Mouse (Mus musculus) adrenal gland, adult 8-10 months (tissue): ENCODE data around the gene Pidd1. TPM values are rescaled to one million over a fixed set of nuclear protein-coding genes. Genes with fewer than 3 reads are reported as not detected.

ENCODE experiments used
- DNase-seq: peaks from one replicate; pipeline ENCODE4 v3.0.0; 2022
- total RNA-seq, 4 experiments: library from RNA; stranded (reverse); gene quantifications; 2 replicates each; pipeline ENCODE4 v1.2.4; 2022

Gene Pidd1
- 1 to 10 TPM; 1.0 to 2.3 (median 1.4) TPM for total RNA-seq

DNA sequence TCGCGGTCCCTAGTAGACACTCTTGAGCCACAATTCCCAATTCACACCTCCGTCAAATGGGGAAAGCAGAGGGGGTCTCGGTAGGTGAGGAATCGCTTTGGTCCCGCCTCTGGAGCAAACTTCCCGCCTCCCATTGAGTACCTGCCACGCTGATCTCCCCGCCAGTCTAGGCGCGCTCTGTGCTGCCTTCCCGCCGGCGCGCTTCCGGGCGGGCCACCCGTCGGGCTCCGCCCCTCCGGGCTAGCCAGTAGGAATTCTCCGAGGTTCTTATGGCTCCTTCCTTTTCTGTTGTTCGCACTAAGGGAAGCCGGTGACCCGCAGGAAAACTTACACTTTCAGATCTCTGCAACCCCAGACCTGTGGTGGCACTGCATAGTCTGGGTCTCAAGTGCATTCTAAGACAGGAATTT is at the start of gene Pidd1:
Gene Pidd1, minus strand, starts transcription at position 198 of the 410 bp plus-strand sequence.
- peak; percentile 55 for DNase-seq

- no peak for DNase-seq
Observed at GRCm38 (mm10) chr7:141492738-141493137, 48.9 kb upstream of the Pidd1 start.

- no peak for DNase-seq
Observed at GRCm38 (mm10) chr7:141491151-141491550, 47.3 kb upstream of the Pidd1 start.

DNA sequence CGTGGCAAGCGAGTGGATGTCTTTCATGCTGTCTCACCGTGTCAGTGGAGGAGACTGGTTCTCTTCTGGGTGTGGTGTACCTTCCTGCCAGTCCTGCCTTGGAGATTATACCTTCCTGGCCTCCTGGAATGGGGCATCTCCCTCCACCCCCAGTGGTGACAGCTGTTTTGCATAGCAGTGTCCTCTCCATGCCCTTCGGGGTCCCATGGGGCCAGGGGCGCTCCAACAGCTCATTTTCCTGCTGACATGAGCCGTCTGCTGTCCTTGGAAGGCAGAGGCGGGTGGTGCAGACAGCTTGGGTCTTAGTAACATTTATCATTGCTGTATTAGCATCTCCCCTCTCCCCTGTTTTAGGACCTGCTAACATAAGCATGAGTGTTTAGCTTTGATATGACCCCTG is 43.3 kb upstream of the Pidd1 start:
- no peak for DNase-seq

- DNase-seq: no peak
Observed at GRCm38 (mm10) chr7:141486239-141486638, 42.4 kb upstream of the Pidd1 start.

DNA sequence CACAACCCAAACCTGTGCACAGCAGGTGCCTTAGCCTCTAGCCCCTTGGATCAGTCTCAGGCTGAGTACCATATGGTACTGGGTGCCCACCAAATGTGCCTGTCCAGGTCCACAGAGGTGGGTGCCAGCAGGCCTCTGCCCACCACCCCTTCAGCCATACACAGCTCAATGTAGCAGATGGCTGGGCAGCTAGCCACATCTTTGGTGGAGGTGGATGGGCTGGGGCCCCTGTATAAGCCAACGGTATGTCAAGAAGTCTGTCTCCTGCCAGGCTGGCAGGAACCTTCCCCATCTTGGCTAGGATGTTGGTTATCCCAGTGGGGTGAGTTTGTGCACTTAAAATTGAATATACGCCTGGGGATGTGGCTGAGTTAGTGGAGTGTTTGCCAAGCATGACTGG is 41.8 kb upstream of the Pidd1 start:
- DNase-seq: no peak

DNA sequence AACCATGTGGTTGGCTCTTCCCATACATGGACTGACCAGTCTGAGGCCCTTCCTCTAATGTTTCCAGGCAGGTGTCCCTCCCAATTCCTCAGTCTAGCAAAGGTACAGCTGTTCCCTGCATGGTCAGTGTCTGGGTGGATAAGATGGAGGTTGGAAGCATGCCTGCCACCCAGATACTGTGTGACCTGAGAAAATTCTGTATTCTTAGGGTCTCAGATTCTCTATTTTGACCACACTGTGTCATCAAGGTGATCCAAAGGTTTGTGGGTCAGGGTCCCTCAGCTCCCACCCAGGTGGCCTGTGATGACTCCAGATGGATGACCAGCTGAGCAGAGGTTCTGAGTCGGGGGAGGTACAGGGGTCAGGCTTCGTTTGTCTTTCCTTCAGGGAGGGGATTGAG is 41.4 kb upstream of the Pidd1 start:
- DNase-seq: no peak

GRCm38 (mm10) chr7:141484186-141485120 is 40.6 kb upstream of the Pidd1 start:
- DNase-seq: no peak

DNA sequence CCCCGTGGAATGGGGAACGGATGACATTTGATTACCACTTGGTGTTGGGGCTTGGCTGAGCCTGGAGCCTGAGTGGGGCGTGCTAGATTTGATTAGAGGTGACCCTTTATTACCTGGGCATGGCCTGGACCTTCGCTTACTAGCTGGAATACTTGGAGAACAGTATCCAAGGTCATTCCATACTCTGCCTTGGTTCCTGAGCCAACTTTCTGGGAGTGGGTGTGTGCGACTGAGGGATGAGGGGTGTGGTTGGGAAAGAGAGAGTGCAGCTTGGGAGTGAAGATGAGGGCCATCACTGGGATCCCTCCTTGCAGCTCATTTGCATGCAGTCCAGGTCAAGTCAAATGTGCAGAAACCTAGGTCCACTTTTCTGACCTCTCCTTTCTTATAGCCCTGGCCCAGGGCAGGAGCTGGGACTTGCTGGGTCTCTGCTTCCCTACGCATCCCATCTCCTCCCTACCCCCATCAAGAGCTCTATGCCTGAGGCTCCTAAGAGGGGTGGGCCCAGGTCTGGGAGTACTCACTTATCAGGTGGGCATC is 39.4 kb upstream of the Pidd1 start:
- DNase-seq: no peak

DNA sequence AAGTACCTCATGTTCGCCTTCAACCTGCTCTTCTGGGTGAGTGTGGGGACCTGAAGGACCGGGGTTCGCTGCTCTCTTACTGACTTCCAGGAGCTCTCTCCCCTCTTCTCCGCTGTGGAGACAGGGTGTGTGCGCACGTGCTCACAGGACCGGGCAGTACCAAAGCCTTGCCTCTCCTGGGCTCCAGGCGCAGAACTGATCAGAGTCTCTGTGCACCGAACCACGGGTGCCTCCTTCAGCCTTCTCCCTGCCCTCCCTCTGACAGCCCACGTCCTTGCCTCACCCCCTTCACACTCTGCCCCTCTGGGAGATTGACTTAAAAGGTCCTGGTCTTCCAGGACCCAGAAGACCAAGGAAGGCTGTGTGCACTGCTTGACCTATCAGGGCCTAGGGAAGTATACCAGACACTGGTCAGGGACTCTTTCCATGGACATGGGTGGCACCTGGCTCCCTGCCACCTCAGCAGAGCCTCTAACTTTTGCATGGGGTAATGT is 38.8 kb upstream of the Pidd1 start:
- DNase-seq: no peak

GRCm38 (mm10) chr7:141481498-141482401 is 37.9 kb upstream of the Pidd1 start:
- DNase-seq: peak; percentile 50

DNA sequence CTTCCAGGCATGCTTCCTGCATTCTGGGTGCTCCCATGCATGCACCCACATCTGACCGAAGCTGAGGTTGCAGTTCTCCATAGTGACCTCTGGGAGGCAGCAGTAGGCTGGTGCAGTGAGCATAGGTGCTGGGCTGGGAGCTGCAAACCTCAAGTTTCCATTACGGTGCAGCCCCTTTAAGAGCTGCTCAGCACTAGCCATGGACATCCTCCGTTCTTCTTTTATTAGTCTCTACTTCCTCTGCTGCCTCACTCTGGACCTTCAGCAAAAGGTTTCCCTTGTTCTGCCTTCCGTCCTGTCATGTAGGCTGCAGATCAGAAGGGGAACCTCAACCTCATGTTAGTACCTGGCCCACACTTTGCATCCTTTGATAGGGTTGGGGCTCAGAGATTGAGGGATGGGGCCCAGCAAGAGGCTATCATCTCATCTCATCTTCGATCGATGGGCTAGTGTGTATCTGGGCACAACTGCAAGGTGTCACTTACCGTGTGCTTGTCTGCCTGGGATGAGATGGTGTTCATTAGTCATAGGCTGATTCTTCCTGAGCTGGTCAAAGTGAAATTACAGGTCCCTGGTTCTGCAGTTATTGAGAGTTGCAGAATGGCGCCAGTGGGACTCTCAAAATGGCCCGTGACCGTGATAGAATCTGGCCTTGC is 37.1 kb upstream of the Pidd1 start:
- DNase-seq: peak; percentile 51

- peak; percentile 59 for DNase-seq
Observed at GRCm38 (mm10) chr7:141478270-141478748, 34.5 kb upstream of the Pidd1 start.

DNA sequence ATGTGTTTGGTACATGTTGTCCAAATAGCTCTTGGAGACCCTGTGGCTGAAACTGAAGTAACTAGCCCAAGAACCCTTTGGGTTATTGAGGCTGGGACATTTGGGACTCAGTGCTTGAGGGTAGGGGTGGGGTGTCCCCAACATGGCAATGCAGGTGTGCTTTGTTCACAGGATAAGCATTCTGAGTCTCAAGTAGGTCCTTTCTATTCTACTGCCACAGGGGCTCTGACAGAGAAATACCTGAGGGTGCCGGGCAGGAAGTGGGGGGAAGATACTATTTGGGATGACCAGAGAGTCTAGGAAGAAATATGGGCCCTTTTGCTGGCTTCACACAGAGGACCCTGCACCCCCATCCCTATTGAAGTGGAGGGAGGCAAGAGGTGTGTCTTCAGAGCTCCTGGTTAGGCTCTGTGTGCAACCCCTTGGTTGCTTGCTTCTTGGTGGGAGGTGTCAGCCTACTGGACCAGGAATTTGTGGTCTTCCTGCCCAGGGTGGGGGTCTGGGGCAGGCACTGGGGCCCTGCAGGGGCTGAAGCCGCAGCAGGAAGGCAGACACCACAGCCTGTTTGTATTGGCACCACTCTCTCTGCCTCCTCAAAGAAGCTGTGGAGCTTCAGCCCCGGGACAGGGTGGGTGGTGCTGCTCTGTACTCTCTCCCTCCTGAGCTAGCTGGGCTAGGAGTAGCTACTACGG is 33.9 kb upstream of the Pidd1 start:
- no peak for DNase-seq

- DNase-seq: no peak
Observed at GRCm38 (mm10) chr7:141476981-141477370, 33.2 kb upstream of the Pidd1 start.

- peak; percentile 94 for DNase-seq
Observed at GRCm38 (mm10) chr7:141476226-141476980, 32.6 kb upstream of the Pidd1 start.

DNA sequence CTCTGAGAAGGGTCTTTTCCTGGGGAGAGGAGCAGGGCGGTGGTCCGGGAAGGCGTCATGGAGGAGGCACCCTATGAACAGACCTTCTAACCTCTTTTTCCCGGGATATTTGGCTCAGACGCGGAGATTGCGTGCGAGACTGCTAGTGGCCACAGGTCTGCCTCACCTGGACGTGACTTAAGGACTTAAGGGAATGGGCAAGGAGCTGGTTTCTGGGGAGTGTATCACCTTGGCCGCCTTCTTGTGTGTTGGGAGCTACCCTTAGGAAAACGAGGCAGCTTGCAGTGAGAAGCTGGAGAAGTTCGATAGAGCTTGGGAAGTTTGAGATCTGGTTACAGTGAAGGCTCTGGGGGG is 32.0 kb upstream of the Pidd1 start:
- no peak for DNase-seq

- DNase-seq: peak; percentile 78
Observed at GRCm38 (mm10) chr7:141475011-141475804, 31.4 kb upstream of the Pidd1 start, which contains the start of the genes Polr2l and Tspan4. Gene Polr2l, minus strand, starts transcription at chr7:141475132. Gene Tspan4, plus strand, starts transcription at chr7:141475240.

DNA sequence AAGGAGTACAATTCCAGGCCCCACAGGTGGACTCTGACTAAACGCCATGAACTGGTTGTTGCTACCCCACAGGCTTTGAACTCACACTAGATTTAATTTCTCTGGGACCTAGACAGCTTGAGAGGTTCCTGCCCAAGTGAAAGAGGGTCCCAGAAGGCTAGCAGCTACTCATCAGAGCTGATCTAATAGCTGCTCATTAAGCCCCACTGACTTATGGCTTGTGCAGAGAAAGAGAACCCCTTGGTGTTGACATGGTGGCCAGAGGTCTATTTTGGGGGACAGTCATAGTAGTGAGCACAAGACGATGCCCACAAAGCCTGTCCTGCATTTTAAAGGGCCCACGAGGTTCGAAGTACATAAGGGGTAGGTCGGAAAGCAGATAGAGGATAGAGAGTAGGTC is 30.3 kb upstream of the Pidd1 start:
- no peak for DNase-seq

GRCm38 (mm10) chr7:141472763-141473162 is 28.9 kb upstream of the Pidd1 start:
- DNase-seq: peak; percentile 26
